Mouse (Mus musculus): ENCODE measurements around the gene Mrtfb. TPM values are rescaled to one million over a fixed set of nuclear protein-coding genes. Genes with fewer than 3 reads are reported as not detected.

Mrtfb gene
- polyA plus RNA-seq, 1 experiment = 0.77 TPM

GRCm38 (mm10) chr16:13328646-13329045 lies 72.4 kb downstream of the Mrtfb start:
- no peak for TF ChIP-seq GATA1 (IDR thresholded peaks at IDR 0.05; ENCODE audit: low read length)

- no peak for TF ChIP-seq GATA1 (IDR thresholded peaks at IDR 0.05; ENCODE audit: low read length)
These were observed 73.4 kb downstream of the Mrtfb start for GRCm38 (mm10) chr16:13329640-13330039.

GRCm38 (mm10) chr16:13330221-13330659 lies 74.0 kb downstream of the Mrtfb start:
- no peak for TF ChIP-seq GATA1 (IDR thresholded peaks at IDR 0.05; ENCODE audit: low read length)

- TF ChIP-seq GATA1 (IDR thresholded peaks at IDR 0.05; ENCODE audit: low read length) = no peak
These were observed 75.6 kb downstream of the Mrtfb start for GRCm38 (mm10) chr16:13331898-13332297.

- TF ChIP-seq GATA1 (IDR thresholded peaks at IDR 0.05; ENCODE audit: low read length) = no peak
These were observed 76.3 kb downstream of the Mrtfb start for GRCm38 (mm10) chr16:13332536-13332935.

GRCm38 (mm10) chr16:13333781-13334341 lies 77.6 kb downstream of the Mrtfb start:
- no peak for TF ChIP-seq GATA1 (IDR thresholded peaks at IDR 0.05; ENCODE audit: low read length)

- TF ChIP-seq GATA1 (IDR thresholded peaks at IDR 0.05; ENCODE audit: low read length) = no peak
These were observed 80.4 kb downstream of the Mrtfb start for GRCm38 (mm10) chr16:13336503-13337230.

GRCm38 (mm10) chr16:13338094-13338493 lies 81.8 kb downstream of the Mrtfb start:
- no peak for TF ChIP-seq GATA1 (IDR thresholded peaks at IDR 0.05; ENCODE audit: low read length)

GRCm38 (mm10) chr16:13339433-13339832 lies 83.2 kb downstream of the Mrtfb start:
- TF ChIP-seq GATA1 (IDR thresholded peaks at IDR 0.05; ENCODE audit: low read length) = no peak

- TF ChIP-seq GATA1 (IDR thresholded peaks at IDR 0.05; ENCODE audit: low read length) = no peak
These were observed 94.4 kb downstream of the Mrtfb start for GRCm38 (mm10) chr16:13350729-13351128.

GRCm38 (mm10) chr16:13351268-13351667 lies 95.0 kb downstream of the Mrtfb start:
- TF ChIP-seq GATA1 (IDR thresholded peaks at IDR 0.05; ENCODE audit: low read length) = no peak

GRCm38 (mm10) chr16:13353927-13354326 lies 97.6 kb downstream of the Mrtfb start:
- TF ChIP-seq GATA1 (IDR thresholded peaks at IDR 0.05; ENCODE audit: low read length) = no peak

- no peak for TF ChIP-seq GATA1 (IDR thresholded peaks at IDR 0.05; ENCODE audit: low read length)
These were observed 98.2 kb downstream of the Mrtfb start for GRCm38 (mm10) chr16:13354431-13354830.

GRCm38 (mm10) chr16:13357806-13358679 lies 101.8 kb downstream of the Mrtfb start:
- TF ChIP-seq GATA1 (IDR thresholded peaks at IDR 0.05; ENCODE audit: low read length) = no peak

- no peak for TF ChIP-seq GATA1 (IDR thresholded peaks at IDR 0.05; ENCODE audit: low read length)
These were observed 102.5 kb downstream of the Mrtfb start for GRCm38 (mm10) chr16:13358741-13359140.

GRCm38 (mm10) chr16:13359405-13359858 lies 103.2 kb downstream of the Mrtfb start:
- TF ChIP-seq GATA1 (IDR thresholded peaks at IDR 0.05; ENCODE audit: low read length) = no peak
